Mouse (Mus musculus) layer of hippocampus, adult 6 months (tissue): ENCODE results near the gene Olfr224. TPM values are rescaled to one million over a fixed set of nuclear protein-coding genes. Genes with fewer than 3 reads are reported as not detected.

Source experiments
- long read RNA-seq, 2 experiments: library from polyadenylated mRNA; unstranded; transcript quantifications; one replicate each; pipeline ENCODE4 v2.0.0; 2019 to 2020
- polyA plus RNA-seq: library from polyadenylated mRNA; unstranded; fragments of <200 nt; fragmentation: Nextera tagmentation; gene quantifications from 2 replicates; pipeline ENCODE4 v1.2.3, GENCODE M21; 2021

The Olfr224 gene
- polyA plus RNA-seq = not detected in 2 replicates
- long read RNA-seq, experiment 1 = 0 reads
- long read RNA-seq, experiment 2 = 0 reads

GRCm38 (mm10) chr11:58570405-58570804 lies at the start of gene Olfr224:
TSS of gene Olfr224 (minus strand) at chr11:58570553.

GRCm38 (mm10) chr11:58615975-58616374 lies 45.6 kb upstream of the Olfr224 start, which contains the start of gene 2210407C18Rik:
TSS of gene 2210407C18Rik (minus strand) at chr11:58616075.

GRCm38 (mm10) chr11:58594814-58595213 lies 24.5 kb upstream of the Olfr224 start, which contains the start of gene Olfr324:
TSS of gene Olfr324 (plus strand) at chr11:58595114.

GRCm38 (mm10) chr11:58577430-58577829 lies 7.1 kb upstream of the Olfr224 start, which contains the start of gene Olfr325:
TSS of gene Olfr325 (plus strand) at chr11:58577730.

GRCm38 (mm10) chr11:58555536-58555935 lies 14.8 kb downstream of the Olfr224 start, which contains the start of gene Olfr328:
TSS of gene Olfr328 (minus strand) at chr11:58555636.

GRCm38 (mm10) chr11:58546322-58546721 lies 24.0 kb downstream of the Olfr224 start, which contains the start of gene Olfr329-ps:
TSS of gene Olfr329-ps (minus strand) at chr11:58546422.

GRCm38 (mm10) chr11:58534736-58535135 lies 35.6 kb downstream of the Olfr224 start, which contains the start of gene Olfr330:
TSS of gene Olfr330 (minus strand) at chr11:58534836.

Other genes with a start within 250 kb of the Olfr224 start
- 30.0 and 30.5 TPM in 2 replicates for gene Zfp672, start 240.2 kb downstream of the Olfr224 start, polyA plus RNA-seq
- 15.5 and 17.7 TPM in 2 replicates for gene Sh3bp5l, start 239.8 kb downstream of the Olfr224 start, polyA plus RNA-seq
- 0.18 TPM in 1 of 2 replicates, not detected in the other for gene Lypd8, start 191.5 kb downstream of the Olfr224 start, polyA plus RNA-seq
- gene 1810065E05Rik, start 149.4 kb downstream of the Olfr224 start, polyA plus RNA-seq = not detected in 2 replicates
- gene Gm12253, start 138.0 kb downstream of the Olfr224 start, polyA plus RNA-seq = not detected in 2 replicates
- gene Lypd9, start 117.6 kb downstream of the Olfr224 start, polyA plus RNA-seq = not detected in 2 replicates
- gene Olfr30, start 108.3 kb downstream of the Olfr224 start, polyA plus RNA-seq = not detected in 2 replicates
- gene Olfr332, start 78.0 kb downstream of the Olfr224 start, polyA plus RNA-seq = not detected in 2 replicates
- gene Olfr331, start 68.0 kb downstream of the Olfr224 start, polyA plus RNA-seq = not detected in 2 replicates
- not detected in 2 replicates for gene Olfr330, start 35.7 kb downstream of the Olfr224 start, polyA plus RNA-seq
- not detected in 2 replicates for gene Olfr329-ps, start 24.1 kb downstream of the Olfr224 start, polyA plus RNA-seq
- gene Olfr328, start 14.9 kb downstream of the Olfr224 start, polyA plus RNA-seq = not detected in 2 replicates
- not detected in 2 replicates for gene Olfr325, start 7.2 kb upstream of the Olfr224 start, polyA plus RNA-seq
- not detected in 2 replicates for gene Olfr324, start 24.6 kb upstream of the Olfr224 start, polyA plus RNA-seq
- gene 2210407C18Rik, start 45.5 kb upstream of the Olfr224 start, polyA plus RNA-seq = not detected in 2 replicates
- gene Olfr323, start 59.9 kb upstream of the Olfr224 start, polyA plus RNA-seq = not detected in 2 replicates
- gene Trim58, start 69.9 kb upstream of the Olfr224 start, polyA plus RNA-seq = not detected in 2 replicates
- not detected in 2 replicates for gene Olfr322, start 88.2 kb upstream of the Olfr224 start, polyA plus RNA-seq
- gene Olfr320, start 110.5 kb upstream of the Olfr224 start, polyA plus RNA-seq = not detected in 2 replicates
- gene Olfr319, start 128.6 kb upstream of the Olfr224 start, polyA plus RNA-seq = not detected in 2 replicates
- not detected in 2 replicates for gene Olfr318, start 153.5 kb upstream of the Olfr224 start, polyA plus RNA-seq
- gene Olfr317, start 168.7 kb upstream of the Olfr224 start, polyA plus RNA-seq = 0.09 and 0.13 TPM in 2 replicates
- 0.67 and 0.89 TPM in 2 replicates for gene Olfr316, start 182.2 kb upstream of the Olfr224 start, polyA plus RNA-seq
- not detected in 2 replicates for gene Olfr315, start 202.6 kb upstream of the Olfr224 start, polyA plus RNA-seq
- gene Olfr314, start 212.4 kb upstream of the Olfr224 start, polyA plus RNA-seq = not detected in 2 replicates
- 28.9 and 30.2 TPM in 2 replicates for gene Fam183b, start 231.4 kb upstream of the Olfr224 start, polyA plus RNA-seq
- not detected in 2 replicates for gene Olfr313, start 244.4 kb upstream of the Olfr224 start, polyA plus RNA-seq